8 mouse cellular contexts compared by ENCODE assay signal in genomic region chr4:154011646-154012089, GRCm38 (mm10). TPM values are rescaled to one million over a fixed set of nuclear protein-coding genes. Genes with fewer than 3 reads are reported as not detected.
DNase-seq lines count a peak whose midpoint lies in the region; ATAC-seq and TF ChIP-seq lines count a peak whose summit lies in the region.

Lrrc47 (plus strand) TSS chr4:154011731.

- H3K36me3 ChIP-seq in heart, embryonic 11.5 days (ENCODE audit: control insufficient read depth, insufficient read depth, low read length), result peaks cover 14% of the 10 kb centered on the region
- peaks cover 37% of the 10 kb centered on the region for H3K36me3 ChIP-seq in kidney, embryonic 15.5 days
- peaks cover 40% of the 10 kb centered on the region for H3K36me3 ChIP-seq in liver, embryonic 13.5 days
- H3K36me3 ChIP-seq in stomach, embryonic 14.5 days (ENCODE audit: control insufficient read depth, insufficient read depth, low read length), result peaks cover 22% of the 10 kb centered on the region; the same call in 1 of the 2 replicates

- under 1% methylated on average over 50 of the region's 59 CpGs for WGBS in heart, embryonic 11.5 days (ENCODE audit: insufficient replicate concordance)
- under 1% methylated on average over 59 of the region's 59 CpGs for WGBS in kidney, embryonic 15.5 days
- WGBS in liver, embryonic 13.5 days (ENCODE audit: insufficient replicate concordance), result 0% methylated on average over 52 of the region's 59 CpGs
- WGBS in stomach, embryonic 14.5 days, result under 1% methylated on average over 59 of the region's 59 CpGs

- H3K4me1 ChIP-seq in heart, embryonic 11.5 days (ENCODE audit: control insufficient read depth, insufficient read depth, low read length), result peaks cover 13% of the 10 kb centered on the region
- peaks cover 30% of the 10 kb centered on the region for H3K4me1 ChIP-seq in kidney, embryonic 15.5 days
- peaks cover 40% of the 10 kb centered on the region for H3K4me1 ChIP-seq in liver, embryonic 13.5 days (replicated peaks)
- H3K4me1 ChIP-seq in stomach, embryonic 14.5 days (ENCODE audit: control insufficient read depth, insufficient read depth, low read length), result peaks cover 14% of the 10 kb centered on the region

- peak within 1 kb of the TSS; percentile 68 for H3K27ac ChIP-seq in heart, embryonic 11.5 days (ENCODE audit: low read depth, low read length)
- H3K27ac ChIP-seq in kidney, embryonic 15.5 days, result peak within 1 kb of the TSS; percentile 62
- peak within 1 kb of the TSS; percentile 81 for H3K27ac ChIP-seq in liver, embryonic 13.5 days
- no peak within 1 kb of the TSS; the same call in 1 of the 2 replicates for H3K27ac ChIP-seq in stomach, embryonic 14.5 days (ENCODE audit: low read length)

- peak; percentile 88 for TF ChIP-seq POLR2A in brain, embryonic 14.5 days (IDR thresholded peaks at IDR 0.05; ENCODE audit: borderline replicate concordance, extremely low read depth, insufficient read depth, insufficient read length, poor library complexity, severe bottlenecking)

- no peak for TF ChIP-seq CTCF in brain, embryonic 14.5 days (IDR thresholded peaks at IDR 0.05; ENCODE audit: borderline replicate concordance, extremely low read depth, insufficient read depth, insufficient read length)

- H3K27me3 ChIP-seq in heart, embryonic 11.5 days (ENCODE audit: control insufficient read depth, insufficient read depth, low read length), result no peaks in the 10 kb centered on the region
- H3K27me3 ChIP-seq in kidney, embryonic 15.5 days, result no peaks in the 10 kb centered on the region
- no peaks in the 10 kb centered on the region for H3K27me3 ChIP-seq in liver, embryonic 13.5 days
- H3K27me3 ChIP-seq in stomach, embryonic 14.5 days (ENCODE audit: control insufficient read depth, insufficient read depth, low read length), result no peaks in the 10 kb centered on the region

- peak within 1 kb of the TSS; percentile 100 for H3K4me3 ChIP-seq in heart, embryonic 11.5 days (ENCODE audit: low read depth, low read length)
- peak within 1 kb of the TSS; percentile 100 for H3K4me3 ChIP-seq in kidney, embryonic 15.5 days (replicated peaks)
- peak within 1 kb of the TSS; percentile 100 for H3K4me3 ChIP-seq in liver, embryonic 13.5 days (replicated peaks)
- H3K4me3 ChIP-seq in stomach, embryonic 14.5 days (ENCODE audit: low read depth, low read length), result peak within 1 kb of the TSS; percentile 96

- peak; percentile 91 for ATAC-seq in CD4-positive, CD25-positive, alpha-beta regulatory T cell, adult 4 months
- ATAC-seq in erythroblast, adult 5-6 weeks (replicated peaks; ENCODE audit: low FRiP score, poor library complexity, severe bottlenecking), result peak; percentile 91
- ATAC-seq in heart, embryonic 11.5 days (replicated peaks; ENCODE audit: insufficient number of reproducible peaks, low FRiP score, low TSS enrichment), result peak; percentile 89
- ATAC-seq in kidney, embryonic 15.5 days (replicated peaks; ENCODE audit: low FRiP score), result peak; percentile 95
- ATAC-seq in liver, embryonic 13.5 days (ENCODE audit: low read depth), result peak; percentile 92
- ATAC-seq in stomach, embryonic 14.5 days (ENCODE audit: insufficient number of reproducible peaks, insufficient read depth, low FRiP score, low read depth), result peak; percentile 91

- H3K9ac ChIP-seq in heart, embryonic 11.5 days (ENCODE audit: low read depth, low read length), result peak within 1 kb of the TSS; percentile 93
- H3K9ac ChIP-seq in kidney, embryonic 15.5 days, result peak within 1 kb of the TSS; percentile 96
- peak within 1 kb of the TSS; percentile 97 for H3K9ac ChIP-seq in liver, embryonic 13.5 days
- H3K9ac ChIP-seq in stomach, embryonic 14.5 days (replicated peaks; ENCODE audit: low read depth, low read length), result peak within 1 kb of the TSS; percentile 95

- H3K4me2 ChIP-seq in heart, embryonic 11.5 days, result peak within 1 kb of the TSS; percentile 89
- H3K4me2 ChIP-seq in kidney, embryonic 15.5 days, result peak within 1 kb of the TSS; percentile 95
- peak within 1 kb of the TSS; percentile 86 for H3K4me2 ChIP-seq in liver, embryonic 13.5 days
- peak within 1 kb of the TSS; percentile 95 for H3K4me2 ChIP-seq in stomach, embryonic 14.5 days (replicated peaks; ENCODE audit: low read depth, low read length)

- DNase-seq in brain, embryonic 14.5 days (ENCODE audit: low read depth), result peak; percentile 95
- peak; percentile 71 for DNase-seq in liver, embryonic 13.5 days
- peak; percentile 65 to 73 for DNase-seq in natural killer cell, adult 2 months (ENCODE audit: low spot score in 2 of 2)

- no peaks in the 10 kb centered on the region for H3K9me3 ChIP-seq in heart, embryonic 11.5 days (replicated peaks; ENCODE audit: control insufficient read depth, low read length)
- no peaks in the 10 kb centered on the region for H3K9me3 ChIP-seq in kidney, embryonic 15.5 days (replicated peaks)
- no peaks in the 10 kb centered on the region for H3K9me3 ChIP-seq in liver, embryonic 13.5 days (replicated peaks)
- no peaks in the 10 kb centered on the region for H3K9me3 ChIP-seq in stomach, embryonic 14.5 days (ENCODE audit: control insufficient read depth, low read depth, low read length)

RNA-seq across cellular contexts. Expression of gene Lrrc47, which starts in this region (rescaled TPM):
- 1 to 10 TPM; 4.6 to 7.3 TPM for polyA plus RNA-seq in CD4-positive, CD25-positive, alpha-beta regulatory T cell, adult 4 months (2017; shearing (Covaris generic))
- 69.7 and 72.3 TPM in 2 replicates for polyA plus RNA-seq in brain, embryonic 14.5 days (2012; rRNA removed)
- 3.6 and 5.4 TPM in 2 replicates for total RNA-seq in erythroblast, adult 5-6 weeks (2015; ENCODE audit: low replicate concordance)
- total RNA-seq in erythroblast, adult 5-6 weeks (2017; ENCODE audit: low replicate concordance), result 4.5 and 29.4 TPM in 2 replicates
- 13.4 and 14.7 TPM in 2 replicates for polyA plus RNA-seq in heart, embryonic 11.5 days (2014; fragmentation: Nextera tagmentation; extraction: Ambion mirVana)
- 21.9 and 23.0 TPM in 2 replicates for polyA plus RNA-seq in kidney, embryonic 15.5 days (2015; fragmentation: Nextera tagmentation; extraction: Ambion mirVana)
- polyA plus RNA-seq in liver, embryonic 13.5 days (2015; fragmentation: Nextera tagmentation; extraction: Ambion mirVana), result 19.1 and 20.3 TPM in 2 replicates
- polyA plus RNA-seq in stomach, embryonic 14.5 days (2014; fragmentation: Nextera tagmentation; extraction: Ambion mirVana), result 10.4 and 12.0 TPM in 2 replicates
